Mouse (Mus musculus) embryonic facial prominence, embryonic 13.5 days (tissue): ENCODE measurements around the gene Map6. TPM values are rescaled to one million over a fixed set of nuclear protein-coding genes. Genes with fewer than 3 reads are reported as not detected.
"Not testable (repeated sequence)": the region's sequence is repeated elsewhere in the genome, so short reads cannot be mapped to it uniquely, and the experiment has no call there.

Experiments
- ATAC-seq: fragments of 200-750 bp; cut with Nextera tagmentation; 2 replicates; pipeline ENCODE4 v1.8.0; 2017; ENCODE audit warnings: low read depth; ENCODE audit not compliant: insufficient number of reproducible peaks, insufficient read depth, low FRiP score, low TSS enrichment
- H3K27ac ChIP-seq: fragments of 300-500 bp; sonication (generic); 2 replicates; pipeline ENCODE4 v1.5.1; 2015; ENCODE audit warnings: moderate library complexity, mild to moderate bottlenecking, inconsistent platforms
- H3K27me3 ChIP-seq: fragments of 300-500 bp; sonication (generic); 2 replicates; pipeline ENCODE4 v1.6.1; 2015; ENCODE audit warnings: mild to moderate bottlenecking, inconsistent platforms
- H3K36me3 ChIP-seq: fragments of 300-500 bp; sonication (generic); 2 replicates; pipeline ENCODE4 v1.6.1; 2015; ENCODE audit warnings: mild to moderate bottlenecking, inconsistent platforms
- H3K4me1 ChIP-seq: fragments of 300-500 bp; sonication (generic); 2 replicates; pipeline ENCODE4 v1.6.1; 2015; ENCODE audit warnings: inconsistent platforms
- H3K4me2 ChIP-seq: fragments of 300-500 bp; sonication (generic); 2 replicates; pipeline ENCODE4 v1.6.1; 2015; ENCODE audit warnings: moderate library complexity, mild to moderate bottlenecking, inconsistent platforms
- H3K4me3 ChIP-seq: fragments of 300-500 bp; sonication (generic); 2 replicates; pipeline ENCODE4 v1.5.1; 2015; ENCODE audit warnings: mild to moderate bottlenecking, inconsistent platforms
- H3K9ac ChIP-seq: fragments of 300-500 bp; sonication (generic); 2 replicates; pipeline ENCODE4 v1.6.1; 2015; ENCODE audit warnings: mild to moderate bottlenecking, inconsistent platforms
- H3K9me3 ChIP-seq: fragments of 300-500 bp; sonication (generic); 2 replicates; pipeline ENCODE4 v1.6.1; 2016; ENCODE audit warnings: inconsistent platforms
- WGBS: fragments of 180-500 bp; shearing (Covaris S2); methylation state at CpG from one replicate; pipeline ENCODE4 v1.1.7; 2015; ENCODE audit warnings: mixed read lengths; 5-methylcytosine and 5-hydroxymethylcytosine counted together
- polyA plus RNA-seq: library from polyadenylated mRNA; unstranded; fragments of >200 nt; fragmentation: Nextera tagmentation; extraction: Ambion mirVana; gene quantifications from 2 replicates; pipeline ENCODE4 v1.2.1, GENCODE M21; 2015

The Map6 gene
- polyA plus RNA-seq, 1 experiment from 2014 or later, result 3.9 TPM

DNA sequence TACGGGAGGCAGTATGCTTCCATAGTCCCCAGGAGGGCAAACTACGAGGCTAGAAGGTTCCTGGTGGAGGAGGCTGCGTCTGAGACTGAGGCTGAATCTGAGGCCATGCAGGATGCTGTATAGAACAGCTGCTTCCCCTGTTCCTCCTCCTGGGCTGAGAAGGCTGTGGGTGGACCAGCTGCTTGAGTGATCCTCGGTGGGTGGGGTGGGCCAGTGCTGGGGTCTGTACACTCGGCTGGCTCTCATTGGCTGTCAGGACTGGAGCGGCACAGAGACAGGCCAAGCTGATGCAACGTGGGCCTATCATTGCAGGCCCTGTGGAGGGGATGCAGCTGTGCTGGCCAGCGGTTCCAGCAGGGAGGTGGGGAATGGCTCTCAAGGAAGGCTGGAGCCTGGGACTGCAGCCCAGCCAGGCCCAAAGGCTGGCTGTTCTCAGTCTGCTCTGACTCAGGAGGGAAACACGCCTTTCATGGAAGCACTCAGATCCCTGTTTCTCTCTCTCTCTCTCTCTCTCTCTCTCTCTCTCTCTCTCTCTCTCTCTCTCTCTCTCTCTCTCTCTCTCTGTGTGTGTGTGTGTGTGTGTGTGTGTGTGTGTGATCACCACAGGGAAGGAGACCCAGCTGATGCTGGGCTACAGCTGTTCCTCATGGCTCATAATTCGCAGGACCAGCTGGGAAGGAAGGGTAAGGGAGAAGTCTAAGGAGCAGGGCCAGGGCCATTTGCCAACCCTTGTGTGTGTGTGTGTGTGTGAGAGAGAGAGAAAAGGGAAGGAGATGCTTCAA, 93.0 kb downstream of the Map6 start:
- H3K36me3 ChIP-seq, result no peaks in the 10 kb centered on the region
- WGBS, result 4% methylated on average over 10 of the region's 10 CpGs
- peaks cover 49% of the 10 kb centered on the region for H3K4me1 ChIP-seq
- H3K9ac ChIP-seq, result peak overlapping the region; percentile 61
- H3K27ac ChIP-seq, result peak overlapping the region; percentile 99
- peak overlapping the region; percentile 42 for H3K4me2 ChIP-seq
- no peaks in the 10 kb centered on the region for H3K27me3 ChIP-seq
- no peaks in the 10 kb centered on the region for H3K9me3 ChIP-seq
- H3K4me3 ChIP-seq, result peak overlapping the region; percentile 3; the same call in 1 of the 2 replicates
- ATAC-seq, result peak; percentile 97

DNA sequence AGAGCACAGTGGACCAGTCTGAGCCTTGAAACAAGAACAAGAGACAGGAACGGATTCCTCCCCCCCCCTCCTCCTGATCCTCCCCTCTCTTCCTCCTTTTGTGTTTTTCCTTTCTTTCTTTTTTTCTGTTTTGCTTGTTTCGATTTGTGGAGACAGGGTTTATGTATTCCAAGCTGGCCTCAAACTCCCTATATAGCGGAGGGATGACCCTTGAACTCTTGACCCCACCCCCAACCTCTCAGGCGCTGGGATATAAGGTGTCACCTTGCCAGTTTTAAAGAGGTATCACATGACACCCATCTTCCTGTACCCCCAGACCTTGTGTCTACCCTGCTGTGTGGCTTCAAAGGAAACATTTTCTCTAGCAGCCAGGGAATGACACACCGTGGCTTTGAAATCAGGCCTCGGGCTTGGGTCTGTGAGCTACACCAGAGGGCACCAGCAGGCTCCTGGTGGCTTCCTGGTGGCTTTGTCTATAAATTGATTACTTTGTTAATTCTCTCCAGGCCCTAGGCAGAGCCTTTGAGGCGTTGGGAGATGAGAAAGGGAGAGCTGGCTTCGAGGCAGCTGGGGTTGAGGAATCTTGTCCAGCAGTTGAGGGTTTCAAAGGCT, 93.7 kb downstream of the Map6 start:
- H3K27ac ChIP-seq, result peak overlapping the region; percentile 99
- no peak for ATAC-seq
- no peak overlapping the region for H3K4me3 ChIP-seq
- peaks cover 43% of the 10 kb centered on the region for H3K4me1 ChIP-seq
- no peak overlapping the region for H3K9ac ChIP-seq
- peak overlapping the region; percentile 42 for H3K4me2 ChIP-seq
- no peaks in the 10 kb centered on the region for H3K36me3 ChIP-seq
- 6% methylated on average over 8 of the region's 8 CpGs for WGBS
- H3K27me3 ChIP-seq, result no peaks in the 10 kb centered on the region
- no peaks in the 10 kb centered on the region for H3K9me3 ChIP-seq

DNA sequence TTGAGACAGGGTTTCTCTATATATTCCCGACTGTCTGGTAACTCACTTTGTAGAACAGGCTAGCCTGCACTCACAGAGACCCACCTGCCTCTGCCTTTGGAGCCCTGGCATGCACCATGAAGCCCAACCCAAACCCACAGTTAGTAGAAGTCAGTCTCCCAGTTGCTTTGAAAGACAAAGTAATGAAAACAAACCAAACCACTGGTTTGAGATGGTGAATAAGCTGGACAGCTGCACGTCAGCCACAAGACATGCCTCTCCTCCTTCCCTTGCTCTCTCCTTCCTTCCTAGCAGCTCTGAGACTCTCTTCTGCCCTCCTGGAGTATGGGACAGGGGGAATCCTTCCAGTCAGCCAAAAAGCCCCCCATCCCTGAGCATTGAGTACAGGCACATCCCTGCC, 94.9 kb downstream of the Map6 start:
- no peak for ATAC-seq
- Histone ChIP-seq H3K4me1 (peaks cover 31% of the 10 kb centered on the region), H3K27me3 (no peaks in the 10 kb centered on the region), H3K9me3 (no peaks in the 10 kb centered on the region), H3K36me3 (no peaks in the 10 kb centered on the region), H3K27ac (no peak overlapping the region), H3K9ac (no peak overlapping the region), H3K4me3 (no peak overlapping the region), H3K4me2 (no peak overlapping the region)
- WGBS, result 84% methylated on average over 2 of the region's 2 CpGs

DNA sequence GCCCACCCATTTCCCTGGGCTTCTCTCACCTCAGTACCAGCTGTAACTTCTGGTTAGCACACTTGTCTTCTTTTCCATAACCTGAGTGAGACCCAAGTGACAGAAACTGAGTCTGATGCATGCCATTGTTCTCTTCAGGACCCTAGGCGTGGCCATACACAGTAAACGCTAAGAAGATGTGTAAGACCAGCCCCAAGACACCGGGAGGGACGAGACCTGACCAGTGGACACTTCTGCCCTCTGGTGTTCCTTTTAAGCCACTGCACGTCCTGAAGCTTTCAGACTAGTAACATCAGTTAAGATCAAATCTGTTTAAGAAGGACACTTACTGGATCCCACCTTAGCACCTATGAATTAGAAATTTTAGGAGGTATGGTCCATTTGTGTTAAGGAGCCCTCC, 97.8 kb downstream of the Map6 start:
- ATAC-seq, result no peak
- H3K27ac ChIP-seq, result no peak overlapping the region
- H3K9me3 ChIP-seq, result no peaks in the 10 kb centered on the region
- no peak overlapping the region for H3K4me2 ChIP-seq
- no peaks in the 10 kb centered on the region for H3K36me3 ChIP-seq
- no peak overlapping the region for H3K4me3 ChIP-seq
- no peak overlapping the region for H3K9ac ChIP-seq
- WGBS, result 2% methylated on average over 5 of the region's 5 CpGs
- peaks cover 20% of the 10 kb centered on the region for H3K4me1 ChIP-seq
- H3K27me3 ChIP-seq, result no peaks in the 10 kb centered on the region

DNA sequence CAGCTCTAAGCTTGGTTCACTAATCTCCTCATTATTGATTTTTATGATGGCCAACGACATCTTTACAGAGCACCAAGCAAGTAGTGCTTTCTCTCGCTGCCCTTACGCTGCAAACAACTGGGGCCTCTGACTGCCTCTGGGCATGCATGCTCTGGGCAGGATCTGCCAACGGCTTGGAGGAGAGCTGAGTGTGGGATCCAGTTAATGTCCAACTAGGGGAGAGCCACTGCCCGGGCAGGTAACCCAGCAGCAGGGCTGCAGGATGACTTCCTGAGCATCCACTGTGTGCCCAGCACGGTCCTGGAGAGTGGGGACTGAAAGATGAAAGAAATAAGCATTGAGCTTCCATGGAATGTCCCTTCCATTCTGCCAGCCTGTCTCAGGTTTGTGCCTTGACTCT, 99.5 kb downstream of the Map6 start:
- WGBS, result 69% methylated on average over 6 of the region's 6 CpGs
- H3K4me2 ChIP-seq, result no peak overlapping the region
- H3K9me3 ChIP-seq, result no peaks in the 10 kb centered on the region
- H3K27ac ChIP-seq, result no peak overlapping the region
- H3K36me3 ChIP-seq, result no peaks in the 10 kb centered on the region
- no peak for ATAC-seq
- peaks cover 8% of the 10 kb centered on the region for H3K4me1 ChIP-seq
- H3K27me3 ChIP-seq, result no peaks in the 10 kb centered on the region
- no peak overlapping the region for H3K9ac ChIP-seq
- H3K4me3 ChIP-seq, result no peak overlapping the region

DNA sequence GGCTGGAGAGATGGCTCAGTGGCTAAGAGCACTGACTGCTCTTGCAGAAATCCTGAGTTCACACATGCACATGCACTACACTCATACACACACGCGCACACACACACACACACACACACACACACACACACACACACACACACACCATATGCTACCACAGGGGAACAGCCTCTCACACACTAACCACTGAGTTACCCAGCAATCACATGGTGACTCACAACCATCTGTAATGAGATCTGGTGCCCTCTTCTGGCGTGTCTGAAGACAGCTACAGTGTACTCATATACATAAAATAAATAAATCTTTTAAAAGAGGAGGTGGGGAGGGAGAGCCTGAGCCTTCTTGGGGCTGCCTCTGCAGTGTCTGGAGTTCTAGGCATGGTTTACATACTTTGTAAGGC, 107.1 kb downstream of the Map6 start:
- not testable (repeated sequence) for H3K9me3 ChIP-seq, H3K4me3 ChIP-seq, H3K9ac ChIP-seq, H3K36me3 ChIP-seq, H3K27me3 ChIP-seq, ATAC-seq, H3K4me1 ChIP-seq, H3K4me2 ChIP-seq, H3K27ac ChIP-seq
- whole genome bisulfite sequencing, result 59% methylated on average over 3 of the region's 3 CpGs

DNA sequence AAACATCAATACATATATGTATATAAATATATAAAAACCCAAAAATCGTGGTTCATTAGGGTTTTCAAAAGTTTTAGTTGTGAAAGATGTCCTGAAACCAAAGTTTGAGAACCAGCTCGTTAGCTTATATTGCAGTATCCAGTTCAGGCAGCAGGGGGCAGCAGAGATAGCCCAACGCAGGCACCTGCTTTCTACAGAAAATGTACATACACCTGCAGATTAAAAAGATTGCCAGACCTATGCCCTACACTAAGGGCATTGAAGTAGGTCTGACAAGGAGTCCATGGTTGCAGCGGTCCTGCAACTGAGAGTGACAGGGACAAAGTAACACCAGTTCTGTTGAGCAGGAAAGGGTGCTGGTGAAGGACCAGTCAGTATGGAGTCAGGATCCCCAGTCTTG, 108.2 kb downstream of the Map6 start:
- no peak overlapping the region for H3K27ac ChIP-seq
- H3K4me3 ChIP-seq, result no peak overlapping the region
- no peak overlapping the region for H3K9ac ChIP-seq
- H3K9me3 ChIP-seq, result no peaks in the 10 kb centered on the region
- H3K4me1 ChIP-seq, result peaks cover 6% of the 10 kb centered on the region
- H3K36me3 ChIP-seq, result no peaks in the 10 kb centered on the region
- 11% methylated on average over 4 of the region's 4 CpGs for WGBS
- ATAC-seq, result no peak
- H3K4me2 ChIP-seq, result no peak overlapping the region
- no peaks in the 10 kb centered on the region for H3K27me3 ChIP-seq

DNA sequence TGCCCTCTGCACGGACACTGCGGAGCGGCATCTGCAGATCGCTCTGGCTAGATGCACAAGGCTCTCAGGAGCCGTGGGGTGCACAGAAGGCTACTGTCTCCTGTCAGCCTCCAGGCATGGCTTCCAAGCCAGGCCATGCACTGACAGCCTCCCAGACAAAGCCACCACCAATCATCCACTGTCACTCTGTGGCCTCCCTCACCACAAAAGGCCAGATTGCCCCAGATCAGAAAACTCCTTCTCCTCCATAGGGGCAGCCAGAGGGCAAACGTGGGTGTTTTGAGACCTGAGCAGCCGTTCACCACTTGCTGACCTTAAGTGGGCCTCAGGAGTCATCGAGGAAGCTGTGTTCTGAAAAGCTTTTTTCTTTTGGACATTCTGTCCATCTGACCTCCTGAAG, 111.6 kb downstream of the Map6 start:
- no peak for ATAC-seq
- H3K4me3 ChIP-seq, result no peak overlapping the region
- H3K27ac ChIP-seq, result no peak overlapping the region
- no peak overlapping the region for H3K4me2 ChIP-seq
- H3K9ac ChIP-seq, result no peak overlapping the region
- H3K9me3 ChIP-seq, result no peaks in the 10 kb centered on the region
- H3K27me3 ChIP-seq, result peaks cover 17% of the 10 kb centered on the region
- peaks cover 29% of the 10 kb centered on the region for H3K4me1 ChIP-seq
- 37% methylated on average over 8 of the region's 8 CpGs for WGBS
- no peaks in the 10 kb centered on the region for H3K36me3 ChIP-seq

DNA sequence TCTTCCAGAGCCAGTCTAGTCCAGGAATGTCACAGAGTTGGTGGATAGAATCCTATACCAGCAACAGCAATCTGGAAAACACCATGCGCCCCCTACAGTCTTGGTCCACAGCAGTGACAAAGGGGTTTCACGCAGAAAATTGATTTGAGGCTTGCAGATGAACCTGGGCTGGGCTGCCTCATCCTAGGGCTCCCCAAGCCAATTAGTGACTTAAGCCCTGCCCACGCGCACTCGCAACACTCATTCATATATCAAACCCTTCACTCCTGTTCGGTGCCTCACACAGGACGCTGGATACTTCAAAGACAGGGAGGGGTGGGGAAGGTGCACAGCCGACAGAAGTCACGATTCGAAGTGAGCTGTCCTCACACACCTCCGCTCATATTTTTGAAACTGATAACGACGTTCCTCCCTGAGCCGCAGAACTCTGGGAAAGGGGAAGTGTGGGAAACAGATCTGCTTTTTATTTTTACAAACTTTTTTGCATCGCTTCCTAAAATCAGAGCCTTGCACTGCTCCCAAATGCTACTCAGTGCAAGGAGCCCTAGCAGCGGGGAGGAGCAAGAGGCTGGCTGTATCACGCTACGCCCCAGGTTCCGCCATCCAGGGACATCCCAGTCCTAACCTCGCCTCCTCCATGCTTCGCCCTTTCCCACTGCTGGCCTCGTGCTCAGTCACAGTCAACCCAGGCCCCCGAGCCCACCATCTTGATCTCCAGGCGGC, 113.4 kb downstream of the Map6 start:
- H3K9ac ChIP-seq, result peak overlapping the region; percentile 82
- H3K27me3 ChIP-seq, result peaks cover 17% of the 10 kb centered on the region
- H3K9me3 ChIP-seq, result no peaks in the 10 kb centered on the region
- peak overlapping the region; percentile 65 for H3K4me3 ChIP-seq
- peak overlapping the region; percentile 96 for H3K4me2 ChIP-seq
- H3K4me1 ChIP-seq, result peaks cover 38% of the 10 kb centered on the region
- peak overlapping the region; percentile 97 for H3K27ac ChIP-seq
- WGBS, result under 1% methylated on average over 24 of the region's 24 CpGs
- ATAC-seq, result peak; percentile 77
- no peaks in the 10 kb centered on the region for H3K36me3 ChIP-seq

DNA sequence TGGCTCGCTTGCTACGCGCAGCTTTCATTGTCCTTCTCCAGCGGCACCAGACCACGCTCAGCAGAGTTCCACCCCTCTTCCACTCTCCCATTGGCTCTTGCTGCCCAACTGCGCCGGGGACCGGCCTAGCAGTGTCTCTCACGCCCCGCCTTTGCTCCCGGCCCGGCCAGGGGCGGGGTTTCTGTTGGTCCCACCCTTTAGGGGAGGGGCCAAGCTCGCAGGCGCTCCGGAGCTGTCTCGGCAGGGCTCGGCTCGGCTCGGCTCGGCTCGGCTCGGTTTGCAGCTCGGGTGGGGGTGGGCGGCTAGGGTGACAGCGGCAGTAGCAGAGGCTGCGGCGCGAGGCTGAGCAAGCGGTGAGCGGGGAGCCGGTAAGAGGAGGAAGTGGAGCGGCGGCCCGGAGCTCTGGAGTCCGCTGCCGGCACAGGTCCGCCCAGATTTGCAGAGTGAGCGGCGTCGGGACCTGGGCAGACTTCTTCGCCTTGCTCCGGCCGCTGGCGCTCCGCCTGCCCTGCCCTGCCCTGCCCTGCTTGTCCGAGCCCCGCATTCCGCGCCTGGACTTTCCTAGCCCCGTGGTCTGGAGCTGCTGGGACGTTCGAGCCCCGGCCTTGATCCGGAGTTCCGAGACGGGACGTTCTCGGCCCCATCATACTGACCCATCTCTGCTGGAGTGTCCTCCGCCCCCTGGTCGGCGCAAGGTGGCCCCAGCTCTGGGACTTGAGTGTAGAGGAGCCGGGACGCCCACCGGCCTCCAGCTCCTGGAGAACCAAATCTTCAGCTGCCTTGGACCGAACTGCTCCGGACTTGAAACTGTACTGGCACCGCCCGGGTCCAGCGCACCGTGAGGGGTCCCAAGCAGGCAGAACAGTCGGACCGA, 114.2 kb downstream of the Map6 start, which contains the start of gene Gdpd5:
Gene Gdpd5 (plus strand): TSS at position 201 of the 874 bp plus-strand sequence.
- no peaks in the 10 kb centered on the region for H3K36me3 ChIP-seq
- peaks cover 17% of the 10 kb centered on the region for H3K27me3 ChIP-seq
- no peaks in the 10 kb centered on the region for H3K9me3 ChIP-seq
- H3K4me3 ChIP-seq, result peak within 1 kb of the TSS; percentile 65
- H3K4me1 ChIP-seq, result peaks cover 40% of the 10 kb centered on the region
- ATAC-seq, result peak; percentile 96
- H3K27ac ChIP-seq, result peak within 1 kb of the TSS; percentile 97
- peak within 1 kb of the TSS; percentile 96 for H3K4me2 ChIP-seq
- peak within 1 kb of the TSS; percentile 82 for H3K9ac ChIP-seq
- under 1% methylated on average over 73 of the region's 73 CpGs for WGBS
